Mouse (Mus musculus): ENCODE results near the gene Fam20a. TPM values are rescaled to one million over a fixed set of nuclear protein-coding genes. Genes with fewer than 3 reads are reported as not detected.

Fam20a gene
- polyA plus RNA-seq, 2 experiments, result 3.0 to 3.8 TPM

DNA sequence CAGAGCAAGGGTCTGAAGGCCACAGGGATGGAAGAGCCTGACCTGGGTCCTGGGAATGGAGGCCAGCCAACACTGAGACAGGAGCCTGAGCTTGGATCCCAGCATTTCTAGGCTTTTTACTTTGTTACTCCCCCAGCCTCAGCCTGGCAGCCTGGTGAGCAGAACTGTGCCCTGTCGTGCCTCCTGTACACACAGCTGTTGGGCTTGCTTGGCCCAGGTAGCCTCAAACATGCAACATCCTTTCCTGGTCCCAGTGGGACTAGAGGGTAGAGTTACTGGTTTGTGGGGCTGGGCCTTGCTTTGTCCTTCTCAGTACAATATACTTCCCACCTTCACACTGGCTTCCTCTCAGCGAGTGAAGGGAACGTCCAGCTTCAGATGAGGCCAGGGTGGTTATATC, 46.9 kb downstream of the Fam20a start:
- Histone ChIP-seq H3K4me3 (ENCODE audit: insufficient read depth in 1 of 2, low read depth in 2 of 2, low read length in 2 of 2) (no peak overlapping the region), H3K9me3 (ENCODE audit: control insufficient read depth, low read length) (no peaks in the 10 kb centered on the region), H3K27ac (no peak overlapping the region), H3K9ac (replicated peaks) (no peak overlapping the region), H3K36me3 (replicated peaks; ENCODE audit: control insufficient read depth, insufficient read depth, low read depth) (0 out of 2 replicates have a peak, but pooled peaks cover under 1% of the 10 kb centered on the region), H3K4me1 (replicated peaks; ENCODE audit: control insufficient read depth in 2 of 2, insufficient read depth in 2 of 2, low read length in 1 of 2) (no peaks in the 10 kb centered on the region), H3K27me3 (ENCODE audit: control insufficient read depth, insufficient read depth, low read length) (no peaks in the 10 kb centered on the region), H3K4me2 (ENCODE audit: low read depth) (no peak overlapping the region)
- WGBS (ENCODE audit: insufficient replicate concordance), result 70% methylated on average over 3 of the region's 3 CpGs
- TF ChIP-seq EP300 (IDR thresholded peaks at IDR 0.05; ENCODE audit: low read depth) (no peak), CTCF (IDR thresholded peaks at IDR 0.05; ENCODE audit: low read depth) (no peak)
- DNase-seq (ENCODE audit: low read depth in 3 of 3, low spot score in 3 of 3) (no peak), ATAC-seq (ENCODE audit: insufficient read depth) (no peak)

DNA sequence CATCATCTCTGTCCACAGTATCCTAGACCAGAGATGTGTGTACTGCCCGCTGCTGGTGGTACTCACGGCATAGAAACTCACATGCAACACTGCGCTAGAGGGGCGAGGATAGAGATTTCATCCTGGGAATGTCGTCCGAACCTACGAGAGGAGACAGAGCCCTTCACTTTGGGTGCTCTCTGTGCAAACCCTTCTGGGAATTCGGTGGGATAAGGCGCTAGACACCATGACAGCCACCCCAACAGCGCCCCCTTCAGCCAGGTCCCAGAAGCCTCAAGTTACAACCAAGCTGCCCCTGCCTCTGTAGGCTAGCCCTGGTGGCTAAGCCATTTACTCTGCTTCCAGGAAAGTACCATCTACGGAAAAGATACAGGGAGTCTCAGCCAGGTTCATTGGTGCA, 47.5 kb downstream of the Fam20a start:
- no peak overlapping the region for H3K4me2 ChIP-seq (ENCODE audit: low read depth)
- H3K4me3 ChIP-seq (ENCODE audit: insufficient read depth in 1 of 2, low read depth in 2 of 2, low read length in 2 of 2), result no peak overlapping the region
- no peaks in the 10 kb centered on the region for H3K27me3 ChIP-seq (ENCODE audit: control insufficient read depth, insufficient read depth, low read length)
- H3K9me3 ChIP-seq (ENCODE audit: control insufficient read depth, low read length), result no peaks in the 10 kb centered on the region
- H3K36me3 ChIP-seq (replicated peaks; ENCODE audit: control insufficient read depth, insufficient read depth, low read depth), result peaks cover 5% of the 10 kb centered on the region; the same call in 1 of the 2 replicates
- no peak overlapping the region for H3K9ac ChIP-seq (replicated peaks)
- no peaks in the 10 kb centered on the region for H3K4me1 ChIP-seq (replicated peaks; ENCODE audit: control insufficient read depth in 2 of 2, insufficient read depth in 2 of 2, low read length in 1 of 2)
- 74% methylated on average over 11 of the region's 11 CpGs for WGBS (ENCODE audit: insufficient replicate concordance)
- ATAC-seq (ENCODE audit: insufficient read depth) (no peak), DNase-seq (ENCODE audit: low read depth in 3 of 3, low spot score in 3 of 3) (no peak)
- no peak overlapping the region for H3K27ac ChIP-seq
- no peak for TF ChIP-seq EP300 (IDR thresholded peaks at IDR 0.05; ENCODE audit: low read depth)
- peak; percentile 48 for TF ChIP-seq CTCF (IDR thresholded peaks at IDR 0.05; ENCODE audit: low read depth)

DNA sequence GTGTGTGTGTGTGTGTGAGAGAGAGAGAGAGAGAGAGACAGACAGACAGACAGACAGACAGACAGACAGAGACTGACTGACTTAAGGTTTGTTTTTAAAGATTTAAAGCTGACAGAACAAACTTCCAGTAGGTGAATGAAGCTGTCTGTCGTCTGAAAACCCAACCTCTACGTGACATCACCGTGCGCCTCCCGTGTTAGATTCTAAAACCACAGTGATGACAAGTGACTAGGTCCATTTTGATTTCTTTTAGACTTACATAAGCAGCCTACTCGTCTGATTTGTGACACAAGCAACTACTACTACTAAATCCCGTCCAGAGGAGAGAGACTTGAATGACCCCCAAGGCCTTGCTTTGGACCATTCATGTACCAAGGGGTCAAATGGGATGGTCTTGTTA, 48.3 kb downstream of the Fam20a start:
- Histone ChIP-seq H3K9me3 (ENCODE audit: control insufficient read depth, low read length) (no peaks in the 10 kb centered on the region), H3K4me3 (ENCODE audit: insufficient read depth in 1 of 2, low read depth in 2 of 2, low read length in 2 of 2) (no peak overlapping the region), H3K9ac (replicated peaks) (no peak overlapping the region), H3K36me3 (replicated peaks; ENCODE audit: control insufficient read depth, insufficient read depth, low read depth) (peaks cover 8% of the 10 kb centered on the region; the same call in 1 of the 2 replicates), H3K27me3 (ENCODE audit: control insufficient read depth, insufficient read depth, low read length) (no peaks in the 10 kb centered on the region), H3K4me1 (replicated peaks; ENCODE audit: control insufficient read depth in 2 of 2, insufficient read depth in 2 of 2, low read length in 1 of 2) (no peaks in the 10 kb centered on the region), H3K27ac (no peak overlapping the region), H3K4me2 (ENCODE audit: low read depth) (no peak overlapping the region)
- 60% methylated on average over 7 of the region's 7 CpGs for WGBS (ENCODE audit: insufficient replicate concordance)
- DNase-seq (ENCODE audit: low read depth in 3 of 3, low spot score in 3 of 3) (no peak), ATAC-seq (ENCODE audit: insufficient read depth) (no peak)
- TF ChIP-seq CTCF (IDR thresholded peaks at IDR 0.05; ENCODE audit: low read depth), result no peak
- TF ChIP-seq EP300 (IDR thresholded peaks at IDR 0.05; ENCODE audit: low read depth), result no peak

DNA sequence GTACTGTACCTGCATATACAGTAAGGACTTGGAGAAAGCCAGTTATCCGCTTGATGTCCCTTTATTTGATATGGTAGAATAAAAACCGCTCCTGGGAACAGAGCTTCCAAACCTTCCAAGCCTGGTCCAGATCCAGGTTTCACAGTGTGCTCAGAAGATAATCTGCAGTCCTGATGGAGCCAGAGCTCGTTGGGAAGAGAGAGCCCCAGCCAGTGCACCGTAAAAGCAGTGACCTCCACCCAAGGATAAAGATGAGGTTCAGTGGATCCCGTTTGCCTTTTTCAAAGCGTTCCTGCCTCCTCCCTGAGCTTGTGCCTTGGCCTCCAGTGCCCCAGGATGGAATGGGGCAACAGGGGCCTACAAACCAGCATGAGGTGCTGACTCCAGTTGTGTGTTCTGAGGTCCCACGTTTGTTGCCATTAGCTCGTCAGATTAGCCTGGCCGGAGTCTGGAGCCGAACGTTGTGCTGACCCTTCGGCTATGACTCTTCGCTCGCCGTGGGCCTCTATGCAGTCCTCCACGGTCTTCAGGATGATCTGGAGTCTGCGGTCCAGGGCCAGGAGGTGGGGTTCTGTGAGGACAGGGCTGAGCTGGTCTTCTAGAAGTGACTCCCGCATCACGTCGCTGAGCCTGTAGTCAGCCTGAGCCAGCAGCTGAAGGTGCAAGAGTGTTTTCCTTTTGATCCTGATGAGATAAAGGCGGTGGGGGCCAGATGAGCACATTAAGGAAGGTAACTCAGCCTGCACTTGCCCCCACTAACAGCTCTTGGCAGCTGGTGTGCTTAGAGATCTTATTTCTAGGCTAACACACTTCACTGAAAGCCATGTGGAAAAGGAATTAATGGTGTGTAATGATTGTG, 49.0 kb downstream of the Fam20a start:
- H3K9me3 ChIP-seq (ENCODE audit: control insufficient read depth, low read length), result no peaks in the 10 kb centered on the region
- DNase-seq (ENCODE audit: low read depth in 3 of 3, low spot score in 3 of 3), result no peak
- H3K4me3 ChIP-seq (ENCODE audit: insufficient read depth in 1 of 2, low read depth in 2 of 2, low read length in 2 of 2), result no peak overlapping the region
- 64% methylated on average over 21 of the region's 21 CpGs for WGBS (ENCODE audit: insufficient replicate concordance)
- no peaks in the 10 kb centered on the region for H3K4me1 ChIP-seq (replicated peaks; ENCODE audit: control insufficient read depth in 2 of 2, insufficient read depth in 2 of 2, low read length in 1 of 2)
- no peak for TF ChIP-seq EP300 (IDR thresholded peaks at IDR 0.05; ENCODE audit: low read depth)
- TF ChIP-seq CTCF (IDR thresholded peaks at IDR 0.05; ENCODE audit: low read depth), result no peak
- H3K9ac ChIP-seq (replicated peaks), result no peak overlapping the region
- no peaks in the 10 kb centered on the region for H3K27me3 ChIP-seq (ENCODE audit: control insufficient read depth, insufficient read depth, low read length)
- ATAC-seq (ENCODE audit: insufficient read depth), result no peak
- H3K36me3 ChIP-seq (replicated peaks; ENCODE audit: control insufficient read depth, insufficient read depth, low read depth), result peaks cover 13% of the 10 kb centered on the region
- no peak overlapping the region for H3K27ac ChIP-seq
- H3K4me2 ChIP-seq (ENCODE audit: low read depth), result no peak overlapping the region

DNA sequence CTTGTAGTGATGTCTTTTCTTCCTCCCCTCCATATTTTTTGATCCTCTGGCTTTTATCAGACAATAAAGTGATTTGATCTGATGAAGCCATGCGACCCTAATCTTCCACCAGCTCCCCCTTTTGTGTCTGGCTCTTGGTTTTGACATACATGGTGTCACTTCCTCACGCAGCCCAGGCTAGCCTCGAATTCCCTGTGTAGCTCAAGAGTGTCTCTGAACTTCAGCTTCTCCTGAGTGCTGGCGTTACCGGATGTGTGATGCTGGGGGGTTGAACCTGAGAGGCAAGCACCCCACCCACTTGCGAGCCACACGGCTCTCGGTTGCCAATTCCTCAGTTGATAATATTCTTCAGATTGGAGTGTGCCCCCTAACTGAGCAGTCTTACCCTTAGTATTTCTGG, 49.7 kb downstream of the Fam20a start:
- no peak for ATAC-seq (ENCODE audit: insufficient read depth)
- H3K4me3 ChIP-seq (ENCODE audit: insufficient read depth in 1 of 2, low read depth in 2 of 2, low read length in 2 of 2), result no peak overlapping the region
- 70% methylated on average over 8 of the region's 8 CpGs for WGBS (ENCODE audit: insufficient replicate concordance)

More for the DNA sequence above, 49.7 kb downstream of the Fam20a start:
- H3K9ac ChIP-seq (replicated peaks), result no peak overlapping the region
- no peaks in the 10 kb centered on the region for H3K27me3 ChIP-seq (ENCODE audit: control insufficient read depth, insufficient read depth, low read length)
- no peak for DNase-seq (ENCODE audit: low read depth in 3 of 3, low spot score in 3 of 3)
- H3K36me3 ChIP-seq (replicated peaks; ENCODE audit: control insufficient read depth, insufficient read depth, low read depth), result peaks cover 18% of the 10 kb centered on the region
- no peaks in the 10 kb centered on the region for H3K4me1 ChIP-seq (replicated peaks; ENCODE audit: control insufficient read depth in 2 of 2, insufficient read depth in 2 of 2, low read length in 1 of 2)
- H3K27ac ChIP-seq, result no peak overlapping the region
- TF ChIP-seq CTCF (IDR thresholded peaks at IDR 0.05; ENCODE audit: low read depth), result no peak
- no peak for TF ChIP-seq EP300 (IDR thresholded peaks at IDR 0.05; ENCODE audit: low read depth)
- H3K4me2 ChIP-seq (ENCODE audit: low read depth), result no peak overlapping the region
- H3K9me3 ChIP-seq (ENCODE audit: control insufficient read depth, low read length), result no peaks in the 10 kb centered on the region

All from liver, embryonic 14.5 days (tissue).